Mouse (Mus musculus): ENCODE results near the gene Btg2.

DNA sequence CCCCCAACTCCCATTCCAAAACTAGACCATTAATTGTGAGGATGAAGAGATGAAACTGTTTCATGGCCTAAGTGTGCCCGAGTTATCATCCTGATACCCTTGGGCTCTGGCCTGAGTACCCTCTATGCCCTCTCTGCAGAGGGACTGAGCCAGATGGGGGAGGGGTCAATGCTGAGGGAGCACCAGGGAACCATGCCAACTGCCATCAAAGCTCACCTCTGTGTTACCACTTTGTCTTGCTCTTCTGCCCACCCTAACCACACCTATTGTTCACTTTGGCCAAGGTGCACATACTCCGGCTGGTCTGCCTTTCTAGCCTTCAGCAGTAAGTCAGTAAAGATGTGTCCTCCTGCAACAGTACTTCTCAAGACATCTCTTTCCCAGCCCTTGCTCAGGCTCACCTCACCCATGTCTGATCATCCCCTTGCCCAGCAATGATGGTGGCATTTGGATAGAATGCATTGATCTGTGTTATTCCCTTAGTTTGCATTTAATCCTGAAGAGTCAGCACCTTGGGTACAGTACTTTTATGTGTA, 14.6 kb downstream of the Btg2 start:
- no peak for TF ChIP-seq TAL1 (IDR thresholded peaks at IDR 0.05; ENCODE audit: low read length)
- no peak for TF ChIP-seq GATA1 (IDR thresholded peaks at IDR 0.05; ENCODE audit: low read length)
